Mouse (Mus musculus) cerebellum, adult 11-12 months (tissue): ENCODE data around the gene Nr6a1.

ENCODE experiments used
- DNase-seq: peaks from one replicate; pipeline ENCODE4 v3.0.0; 2022

Nr6a1 gene

GRCm38 (mm10) chr2:38936721-38937378 is 9.4 kb upstream of the Nr6a1 start:
- DNase-seq, result no peak

GRCm38 (mm10) chr2:38934936-38935335 is 7.4 kb upstream of the Nr6a1 start:
- DNase-seq, result no peak

- no peak for DNase-seq
Measured at GRCm38 (mm10) chr2:38933931-38934330, 6.4 kb upstream of the Nr6a1 start.

GRCm38 (mm10) chr2:38931851-38932667 is 4.6 kb upstream of the Nr6a1 start, which contains the start of gene Olfml2a:
TSS of gene Olfml2a (plus strand) at chr2:38931978.
- DNase-seq, result peak; percentile 36

DNA sequence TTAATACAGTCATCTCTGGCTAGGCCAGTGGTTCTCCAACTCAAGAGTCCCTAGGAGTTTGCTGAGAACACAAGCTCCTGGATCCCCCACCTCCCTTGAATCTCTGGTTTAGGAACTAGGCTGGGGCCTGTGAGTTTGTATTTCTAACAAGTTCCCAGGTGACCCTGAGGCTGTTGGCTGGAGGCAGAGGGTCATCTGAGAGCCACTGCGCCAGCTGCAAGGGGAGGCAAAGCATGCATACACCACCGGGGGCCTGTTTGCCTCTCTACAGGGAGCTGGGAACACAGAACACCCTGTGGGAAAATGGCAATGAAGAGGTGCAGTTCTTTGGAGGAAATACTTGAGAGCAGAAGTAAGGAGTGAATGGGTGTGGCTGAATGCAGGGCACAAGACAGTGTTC is 2.8 kb upstream of the Nr6a1 start:
- DNase-seq, result no peak

GRCm38 (mm10) chr2:38926145-38926891 is 1.2 kb downstream of the Nr6a1 start:
- peak; percentile 92 for DNase-seq

GRCm38 (mm10) chr2:38925171-38926080 is 2.1 kb downstream of the Nr6a1 start:
- peak; percentile 61 for DNase-seq

DNA sequence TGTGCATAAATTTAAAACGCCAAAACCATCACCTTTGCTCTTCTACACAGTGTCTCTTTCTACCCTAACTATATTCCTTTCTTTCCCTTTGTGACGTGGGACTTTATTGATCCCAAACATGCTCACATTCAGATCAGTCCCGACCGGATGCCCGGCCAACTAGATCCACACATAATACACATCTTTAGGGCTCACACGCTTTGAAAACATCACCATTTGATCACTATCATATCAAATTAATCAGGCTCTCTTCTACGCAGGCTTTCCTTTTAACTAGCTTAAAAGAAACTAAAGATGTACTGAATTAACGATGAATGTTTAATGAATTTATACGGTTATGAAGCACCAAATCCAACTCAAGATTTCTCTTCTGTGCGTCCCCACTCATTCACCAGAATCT is 2.9 kb downstream of the Nr6a1 start:
- DNase-seq, result no peak

- DNase-seq, result no peak
Measured at GRCm38 (mm10) chr2:38923911-38924310, 3.6 kb downstream of the Nr6a1 start.

- DNase-seq, result no peak
Measured at GRCm38 (mm10) chr2:38923471-38923870, 4.0 kb downstream of the Nr6a1 start.

DNA sequence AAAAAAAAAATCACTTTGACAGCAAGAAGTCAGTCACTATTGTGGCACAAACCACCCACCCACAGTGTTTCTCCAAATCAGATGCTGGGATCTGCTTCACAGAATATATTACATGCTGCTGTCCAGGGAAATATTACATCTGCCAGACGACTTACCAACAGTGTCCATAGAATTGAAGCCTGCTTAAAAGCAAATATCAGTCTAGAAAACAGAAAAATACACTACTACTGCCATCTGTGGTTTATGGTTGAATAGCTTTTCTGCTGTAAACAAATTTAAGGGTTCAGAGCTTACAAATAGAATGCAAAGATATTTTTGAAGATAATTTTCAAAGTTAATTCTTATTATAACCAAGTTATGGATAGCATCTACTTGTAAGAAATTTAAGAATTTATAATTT is 6.1 kb downstream of the Nr6a1 start:
- no peak for DNase-seq

- no peak for DNase-seq
Measured at GRCm38 (mm10) chr2:38916947-38917691, 10.4 kb downstream of the Nr6a1 start.

GRCm38 (mm10) chr2:38914965-38915364 is 12.5 kb downstream of the Nr6a1 start:
- DNase-seq, result no peak

DNA sequence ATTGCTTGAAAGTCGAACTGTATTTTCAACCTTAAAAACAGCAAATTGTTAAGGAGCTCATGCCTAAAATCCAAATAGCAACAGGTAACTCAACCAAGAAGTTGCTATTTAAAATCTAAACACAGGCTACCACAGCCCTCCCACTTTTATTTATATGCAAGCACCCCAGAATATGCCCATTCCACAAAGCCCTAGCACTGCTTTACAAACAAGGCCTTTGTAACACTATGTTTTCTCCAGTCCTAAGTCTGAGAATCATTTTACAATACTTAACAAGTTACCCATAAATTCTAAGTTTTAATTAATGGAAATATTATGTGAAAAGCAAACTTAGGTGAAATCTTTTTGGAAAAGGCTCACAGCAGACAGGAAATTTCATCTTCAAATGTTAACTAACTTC is 13.0 kb downstream of the Nr6a1 start:
- no peak for DNase-seq

DNA sequence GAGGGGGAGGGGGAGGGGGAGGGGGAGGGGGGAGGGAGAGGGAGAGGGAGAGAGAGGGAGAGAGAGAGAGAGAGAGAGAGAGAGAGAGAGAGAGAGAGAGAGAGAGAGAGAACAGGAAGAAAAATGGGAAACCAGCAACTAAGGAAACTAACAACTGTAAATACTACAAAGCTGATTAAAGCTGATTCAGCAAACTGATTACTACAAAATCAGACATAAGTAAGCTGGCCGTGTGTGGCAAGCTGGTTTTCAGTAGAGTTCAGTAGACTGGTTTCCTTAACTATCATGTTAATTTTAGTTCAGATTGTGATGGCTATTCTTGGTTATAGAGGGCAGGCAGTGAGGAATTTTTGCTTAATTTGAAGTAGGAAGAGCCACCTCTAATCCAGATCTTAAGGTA is 18.9 kb downstream of the Nr6a1 start:
- DNase-seq, result no peak

DNA sequence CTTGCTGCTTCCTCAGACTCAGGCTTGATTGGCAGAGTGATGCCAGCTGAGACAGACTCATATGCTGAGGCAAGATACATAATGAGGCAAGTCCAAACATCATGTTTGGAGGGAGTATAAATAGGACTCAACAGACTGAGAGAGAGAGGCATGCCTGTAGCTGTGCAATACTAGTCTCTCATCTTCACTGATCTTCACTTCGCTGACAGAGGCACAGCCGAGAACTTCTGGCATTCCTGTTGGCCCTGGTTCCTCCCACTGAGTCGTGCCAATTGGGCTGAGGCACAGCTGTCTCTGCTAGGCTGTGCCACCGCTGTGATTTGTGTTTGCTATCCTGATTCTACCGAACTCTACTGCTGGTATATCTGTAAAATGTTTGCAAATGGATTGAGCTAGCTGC is 21.4 kb downstream of the Nr6a1 start:
- no peak for DNase-seq

DNA sequence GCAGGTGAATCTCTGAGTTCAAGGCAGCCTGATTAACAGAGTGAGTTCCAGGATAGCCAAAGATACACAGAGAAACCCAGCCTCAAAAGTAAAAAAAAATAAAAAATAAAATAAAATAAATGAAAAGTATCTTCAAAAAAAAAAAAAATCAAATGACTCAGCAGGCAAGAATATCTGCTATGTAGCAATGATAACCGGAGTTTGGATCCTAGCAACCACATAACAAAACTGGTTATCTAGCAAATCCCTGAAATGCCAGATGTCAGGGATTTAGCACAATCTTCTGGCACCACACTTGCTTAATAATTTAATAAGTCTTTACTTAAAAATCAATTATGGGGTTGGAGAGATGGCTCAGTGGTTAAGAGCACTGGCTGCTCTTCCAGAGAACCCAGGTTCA is 23.2 kb downstream of the Nr6a1 start:
- DNase-seq, result no peak

DNA sequence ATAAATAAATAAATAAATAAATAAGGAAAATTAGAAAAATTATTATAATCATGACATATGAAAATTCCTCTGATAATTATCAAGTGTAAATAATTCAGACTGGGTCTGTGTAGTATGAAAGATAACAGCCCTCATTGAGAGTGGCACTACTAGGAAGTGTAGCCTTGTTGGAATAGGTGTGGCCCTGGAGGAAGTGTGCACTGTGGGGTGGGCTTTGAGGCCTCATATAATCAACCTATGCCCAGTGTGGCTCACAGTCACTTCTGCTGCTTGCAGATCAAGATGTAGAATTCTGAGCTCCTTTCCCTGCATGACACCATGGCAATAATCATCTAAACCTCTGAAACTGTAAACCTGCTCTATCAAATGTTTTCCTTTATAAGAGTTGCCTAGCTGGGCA is 24.6 kb downstream of the Nr6a1 start:
- no peak for DNase-seq

GRCm38 (mm10) chr2:38880907-38881672 is 46.4 kb downstream of the Nr6a1 start:
- no peak for DNase-seq

- no peak for DNase-seq
Measured at GRCm38 (mm10) chr2:38874544-38875108, 52.9 kb downstream of the Nr6a1 start.

DNA sequence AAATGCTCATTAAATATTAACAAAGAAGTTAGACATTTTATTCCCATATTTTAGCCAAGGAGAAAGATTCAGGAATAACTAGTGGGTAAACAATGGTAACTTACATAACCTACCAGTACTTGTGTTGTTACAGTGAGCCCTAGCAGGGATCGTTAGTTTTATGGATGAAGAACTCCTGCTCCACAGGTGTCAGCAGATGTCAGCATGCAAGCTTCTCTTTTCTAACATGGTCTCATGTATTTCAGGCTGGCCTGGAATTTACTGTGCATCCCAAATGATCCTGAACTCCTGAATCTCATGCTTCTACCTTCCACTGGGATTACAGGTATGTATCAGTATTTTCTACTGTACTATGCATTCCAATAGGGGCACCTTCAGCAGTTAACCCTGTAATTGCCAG is 54.8 kb downstream of the Nr6a1 start:
- DNase-seq, result peak; percentile 6
